Mouse (Mus musculus) forebrain, embryonic 12.5 days (tissue): ENCODE data around the gene Scrg1. TPM values are rescaled to one million over a fixed set of nuclear protein-coding genes. Genes with fewer than 3 reads are reported as not detected.

Source experiments
- ATAC-seq: fragments of 200-750 bp; cut with Nextera tagmentation; 2 replicates; pipeline ENCODE4 v1.8.0; 2017; ENCODE audit warnings: moderate TSS enrichment; ENCODE audit not compliant: low FRiP score
- H3K27ac ChIP-seq: fragments of 300-500 bp; sonication (generic); 2 replicates; pipeline ENCODE4 v1.5.1; 2016; ENCODE audit warnings: mild to moderate bottlenecking
- H3K27me3 ChIP-seq: fragments of 300-500 bp; sonication (generic); 2 replicates; pipeline ENCODE4 v1.6.1; 2016; ENCODE audit warnings: mild to moderate bottlenecking
- H3K36me3 ChIP-seq: fragments of 300-500 bp; sonication (generic); replicated peaks from 2 replicates; pipeline ENCODE4 v1.6.1; 2016; ENCODE audit warnings: mild to moderate bottlenecking
- H3K4me1 ChIP-seq: fragments of 300-500 bp; sonication (generic); 2 replicates; pipeline ENCODE4 v1.6.1; 2016
- H3K4me2 ChIP-seq: fragments of 300-500 bp; sonication (generic); 2 replicates; pipeline ENCODE4 v1.6.1; 2016; ENCODE audit warnings: mild to moderate bottlenecking, moderate library complexity
- H3K4me3 ChIP-seq: fragments of 300-500 bp; sonication (generic); replicated peaks from 2 replicates; pipeline ENCODE4 v1.5.1; 2016; ENCODE audit warnings: mild to moderate bottlenecking
- H3K9ac ChIP-seq: fragments of 300-500 bp; sonication (generic); 2 replicates; pipeline ENCODE4 v1.6.1; 2016; ENCODE audit warnings: mild to moderate bottlenecking
- H3K9me3 ChIP-seq: fragments of 300-500 bp; sonication (generic); 2 replicates; pipeline ENCODE4 v1.6.1; 2016
- WGBS: fragments of 180-500 bp; shearing (Covaris S2); methylation state at CpG from one replicate; pipeline ENCODE4 v1.1.7; 2016; 5-methylcytosine and 5-hydroxymethylcytosine counted together
- polyA plus RNA-seq: library from polyadenylated mRNA; unstranded; fragments of >200 nt; fragmentation: Nextera tagmentation; extraction: Ambion mirVana; gene quantifications from 2 replicates; pipeline ENCODE4 v1.2.1, GENCODE M21; 2016

Gene Scrg1
- polyA plus RNA-seq, 1 experiment from 2014 or later = 1.4 TPM

- no peaks in the 10 kb centered on the region for H3K36me3 ChIP-seq
- H3K4me3 ChIP-seq = no peak overlapping the region
- 53% methylated on average over 1 of the region's 1 CpGs for WGBS
- H3K4me2 ChIP-seq = no peak overlapping the region
- no peak overlapping the region for H3K9ac ChIP-seq
- no peak overlapping the region for H3K27ac ChIP-seq
- no peaks in the 10 kb centered on the region for H3K9me3 ChIP-seq
- H3K27me3 ChIP-seq = no peaks in the 10 kb centered on the region
- H3K4me1 ChIP-seq = no peaks in the 10 kb centered on the region
- no peak for ATAC-seq
These were observed 7.1 kb downstream of the Scrg1 start for GRCm38 (mm10) chr8:57462839-57463238.

GRCm38 (mm10) chr8:57463757-57464156 lies 8.0 kb downstream of the Scrg1 start:
- 92% methylated on average over 3 of the region's 3 CpGs for WGBS
- H3K9ac ChIP-seq = no peak overlapping the region
- H3K4me3 ChIP-seq = no peak overlapping the region
- H3K4me2 ChIP-seq = no peak overlapping the region
- H3K27me3 ChIP-seq = no peaks in the 10 kb centered on the region
- H3K27ac ChIP-seq = no peak overlapping the region
- ATAC-seq = no peak
- no peaks in the 10 kb centered on the region for H3K36me3 ChIP-seq
- H3K9me3 ChIP-seq = no peaks in the 10 kb centered on the region
- no peaks in the 10 kb centered on the region for H3K4me1 ChIP-seq

- Histone ChIP-seq H3K4me1 (no peaks in the 10 kb centered on the region), H3K27ac (no peak overlapping the region), H3K36me3 (no peaks in the 10 kb centered on the region), H3K9me3 (no peaks in the 10 kb centered on the region), H3K4me3 (no peak overlapping the region), H3K4me2 (no peak overlapping the region), H3K9ac (no peak overlapping the region), H3K27me3 (no peaks in the 10 kb centered on the region)
- no peak for ATAC-seq
- 62% methylated on average over 5 of the region's 5 CpGs for WGBS
These were observed 12.9 kb downstream of the Scrg1 start for GRCm38 (mm10) chr8:57468624-57469023.

GRCm38 (mm10) chr8:57470863-57471262 lies 15.1 kb downstream of the Scrg1 start:
- H3K36me3 ChIP-seq = no peaks in the 10 kb centered on the region
- H3K9ac ChIP-seq = no peak overlapping the region
- ATAC-seq = no peak
- H3K4me3 ChIP-seq = no peak overlapping the region
- no peak overlapping the region for H3K4me2 ChIP-seq
- no peaks in the 10 kb centered on the region for H3K9me3 ChIP-seq
- H3K27me3 ChIP-seq = no peaks in the 10 kb centered on the region
- WGBS = 88% methylated on average over 5 of the region's 5 CpGs
- no peaks in the 10 kb centered on the region for H3K4me1 ChIP-seq
- no peak overlapping the region for H3K27ac ChIP-seq

GRCm38 (mm10) chr8:57473751-57474150 lies 18.0 kb downstream of the Scrg1 start:
- H3K27ac ChIP-seq = no peak overlapping the region
- H3K36me3 ChIP-seq = no peaks in the 10 kb centered on the region
- ATAC-seq = no peak
- 85% methylated on average over 6 of the region's 6 CpGs for WGBS
- H3K4me3 ChIP-seq = no peak overlapping the region
- H3K9me3 ChIP-seq = no peaks in the 10 kb centered on the region
- no peaks in the 10 kb centered on the region for H3K27me3 ChIP-seq
- no peak overlapping the region for H3K9ac ChIP-seq
- no peaks in the 10 kb centered on the region for H3K4me1 ChIP-seq
- no peak overlapping the region for H3K4me2 ChIP-seq

GRCm38 (mm10) chr8:57478406-57478805 lies 22.7 kb downstream of the Scrg1 start:
- 77% methylated on average over 3 of the region's 3 CpGs for WGBS

GRCm38 (mm10) chr8:57479700-57480099 lies 24.0 kb downstream of the Scrg1 start:
- no peaks in the 10 kb centered on the region for H3K4me1 ChIP-seq
- H3K27me3 ChIP-seq = no peaks in the 10 kb centered on the region
- no peak overlapping the region for H3K27ac ChIP-seq
- peaks cover 25% of the 10 kb centered on the region for H3K36me3 ChIP-seq
- no peak overlapping the region for H3K4me2 ChIP-seq
- H3K4me3 ChIP-seq = no peak overlapping the region
- no peak overlapping the region for H3K9ac ChIP-seq
- WGBS = 96% methylated on average over 8 of the region's 8 CpGs
- ATAC-seq = no peak
- H3K9me3 ChIP-seq = no peaks in the 10 kb centered on the region

More at GRCm38 (mm10) chr8:57478406-57478805, 22.7 kb downstream of the Scrg1 start:
- Histone ChIP-seq H3K4me3 (no peak overlapping the region), H3K9me3 (no peaks in the 10 kb centered on the region), H3K36me3 (peaks cover 22% of the 10 kb centered on the region), H3K27me3 (no peaks in the 10 kb centered on the region), H3K4me2 (no peak overlapping the region), H3K9ac (no peak overlapping the region), H3K27ac (no peak overlapping the region), H3K4me1 (no peaks in the 10 kb centered on the region)
- ATAC-seq = no peak

GRCm38 (mm10) chr8:57480606-57481005 lies 24.9 kb downstream of the Scrg1 start:
- Histone ChIP-seq H3K4me2 (no peak overlapping the region), H3K4me1 (peaks cover 4% of the 10 kb centered on the region), H3K9me3 (no peaks in the 10 kb centered on the region), H3K9ac (no peak overlapping the region), H3K27me3 (no peaks in the 10 kb centered on the region), H3K36me3 (peaks cover 25% of the 10 kb centered on the region), H3K27ac (no peak overlapping the region), H3K4me3 (no peak overlapping the region)
- no peak for ATAC-seq
- WGBS = 81% methylated on average over 4 of the region's 4 CpGs

GRCm38 (mm10) chr8:57486491-57487440 lies 31.0 kb downstream of the Scrg1 start:
- WGBS = under 1% methylated on average over 54 of the region's 54 CpGs
- Histone ChIP-seq H3K27me3 (no peaks in the 10 kb centered on the region), H3K9ac (peak overlapping the region; percentile 91), H3K36me3 (peaks cover 13% of the 10 kb centered on the region), H3K9me3 (no peaks in the 10 kb centered on the region), H3K4me2 (peak overlapping the region; percentile 71), H3K4me1 (peaks cover 11% of the 10 kb centered on the region), H3K4me3 (peak overlapping the region; percentile 98), H3K27ac (peak overlapping the region; percentile 99)
- peak; percentile 71 for ATAC-seq

GRCm38 (mm10) chr8:57487441-57488155 lies 31.9 kb downstream of the Scrg1 start, which contains the start of gene Sap30:
Gene Sap30, minus strand, starts transcription at chr8:57487860.
- H3K9me3 ChIP-seq = no peaks in the 10 kb centered on the region
- peaks cover 11% of the 10 kb centered on the region for H3K4me1 ChIP-seq
- no peaks in the 10 kb centered on the region for H3K27me3 ChIP-seq
- H3K36me3 ChIP-seq = peaks cover 7% of the 10 kb centered on the region
- peak within 1 kb of the TSS; percentile 99 for H3K27ac ChIP-seq
- WGBS = 1% methylated on average over 62 of the region's 66 CpGs
- peak within 1 kb of the TSS; percentile 91 for H3K9ac ChIP-seq
- H3K4me2 ChIP-seq = peak within 1 kb of the TSS; percentile 71
- peak within 1 kb of the TSS; percentile 98 for H3K4me3 ChIP-seq
- peak; percentile 96 for ATAC-seq

GRCm38 (mm10) chr8:57488312-57488765 lies 32.6 kb downstream of the Scrg1 start:
- Histone ChIP-seq H3K36me3 (peaks cover 4% of the 10 kb centered on the region), H3K4me3 (peak overlapping the region; percentile 98), H3K27me3 (no peaks in the 10 kb centered on the region), H3K27ac (peak overlapping the region; percentile 99), H3K4me1 (peaks cover 11% of the 10 kb centered on the region), H3K4me2 (peak overlapping the region; percentile 71), H3K9ac (peak overlapping the region; percentile 91), H3K9me3 (no peaks in the 10 kb centered on the region)
- under 1% methylated on average over 24 of the region's 25 CpGs for WGBS
- peak; percentile 50 for ATAC-seq

- Histone ChIP-seq H3K9ac (no peak overlapping the region), H3K4me3 (no peak overlapping the region), H3K4me2 (no peak overlapping the region), H3K4me1 (peaks cover 11% of the 10 kb centered on the region), H3K9me3 (no peaks in the 10 kb centered on the region), H3K27ac (no peak overlapping the region), H3K27me3 (no peaks in the 10 kb centered on the region), H3K36me3 (no peaks in the 10 kb centered on the region)
- no peak for ATAC-seq
- WGBS = 96% methylated on average over 1 of the region's 1 CpGs
These were observed 33.6 kb downstream of the Scrg1 start for GRCm38 (mm10) chr8:57489366-57489765.
